Mouse (Mus musculus): Measurements from ENCODE around the gene Usf1.

The Usf1 gene

DNA sequence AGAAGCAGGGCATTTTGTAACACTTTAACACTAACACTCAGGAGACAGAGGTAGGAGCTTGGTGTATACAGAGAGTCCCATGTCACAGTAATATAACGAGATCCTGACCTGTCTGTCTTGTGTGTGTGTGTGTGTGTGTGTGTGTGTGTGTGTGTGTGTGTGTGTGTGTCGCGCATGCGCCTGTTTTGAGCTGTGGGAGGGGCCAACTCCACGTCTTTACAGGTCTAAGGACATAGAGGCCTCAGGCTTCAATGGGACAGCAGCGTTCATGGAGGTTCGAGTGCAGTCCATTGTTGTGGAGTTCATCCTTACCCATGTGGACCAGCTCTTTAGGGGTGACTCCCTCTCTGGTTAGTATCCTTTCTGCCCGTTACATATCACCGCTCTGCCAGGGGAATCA is 8.1 kb upstream of the Usf1 start:
- TF ChIP-seq GATA4 (IDR thresholded peaks at IDR 0.05; ENCODE audit: insufficient replicate concordance, low read length), result no peak

DNA sequence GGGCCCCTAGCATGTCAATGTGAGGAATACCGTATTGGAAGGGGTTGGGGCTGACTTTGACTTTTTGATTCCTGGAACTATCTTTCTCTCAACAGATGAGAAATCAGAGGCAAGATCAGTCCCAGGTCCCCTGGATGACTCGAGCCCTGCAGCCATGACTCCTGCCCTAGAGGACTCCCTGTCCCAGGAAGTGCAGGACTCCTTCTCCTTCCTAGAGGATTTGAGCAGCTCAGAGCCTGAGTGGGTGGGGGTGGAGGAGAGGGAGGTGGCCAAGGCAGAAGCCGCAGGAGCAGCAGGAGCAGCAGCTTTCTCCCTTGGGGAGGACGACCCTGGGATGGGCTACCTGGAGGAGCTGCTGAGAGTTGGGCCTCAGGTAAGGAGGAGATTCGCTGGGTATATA is 3.9 kb upstream of the Usf1 start:
- TF ChIP-seq GATA4 (IDR thresholded peaks at IDR 0.05; ENCODE audit: insufficient replicate concordance, low read length), result no peak

DNA sequence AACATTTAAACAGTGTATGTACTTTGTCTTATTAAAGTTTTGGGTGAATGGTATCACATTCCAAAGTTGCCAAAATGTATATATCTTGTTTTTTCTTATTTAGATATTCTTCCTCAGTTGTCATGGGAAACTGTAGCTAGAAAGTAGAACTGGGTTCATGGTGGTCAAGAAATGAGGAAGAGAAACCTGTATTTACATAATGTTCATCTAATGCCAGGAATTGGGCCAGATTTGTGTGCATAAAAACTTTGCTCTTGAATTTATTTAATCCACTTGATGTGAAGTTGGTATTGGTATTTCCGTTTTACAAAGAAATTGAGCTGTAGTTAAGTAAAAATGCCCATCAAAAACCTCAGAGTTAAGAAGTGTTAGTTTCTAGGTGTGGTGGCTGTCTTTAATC is 882 bp upstream of the Usf1 start:
- no peak for TF ChIP-seq GATA4 (IDR thresholded peaks at IDR 0.05; ENCODE audit: insufficient replicate concordance, low read length)

DNA sequence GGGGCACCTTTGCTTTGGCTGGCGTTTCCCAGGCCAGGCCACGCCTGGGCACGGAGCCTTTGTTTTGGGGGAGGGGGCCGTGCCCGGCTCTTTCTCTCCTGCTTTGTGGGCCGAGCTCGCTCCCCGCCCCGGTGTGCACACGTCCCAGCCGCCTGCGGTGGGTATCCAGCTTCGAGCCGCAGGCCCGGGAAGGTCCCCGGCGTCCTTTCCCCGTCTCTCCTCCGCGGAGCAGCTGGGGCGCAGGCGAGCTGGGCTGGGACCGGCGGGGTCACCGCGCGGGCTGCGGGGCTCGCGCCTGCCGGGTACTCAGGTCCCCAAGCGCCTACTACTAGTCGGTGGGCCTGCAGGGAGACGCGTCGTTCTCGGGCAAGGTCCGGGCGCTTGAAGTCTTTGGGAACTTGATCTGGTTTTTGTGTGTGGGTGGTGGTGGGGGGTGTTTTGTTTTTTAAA is 404 bp downstream of the Usf1 start:
- no peak for TF ChIP-seq GATA4 (IDR thresholded peaks at IDR 0.05; ENCODE audit: insufficient replicate concordance, low read length)

DNA sequence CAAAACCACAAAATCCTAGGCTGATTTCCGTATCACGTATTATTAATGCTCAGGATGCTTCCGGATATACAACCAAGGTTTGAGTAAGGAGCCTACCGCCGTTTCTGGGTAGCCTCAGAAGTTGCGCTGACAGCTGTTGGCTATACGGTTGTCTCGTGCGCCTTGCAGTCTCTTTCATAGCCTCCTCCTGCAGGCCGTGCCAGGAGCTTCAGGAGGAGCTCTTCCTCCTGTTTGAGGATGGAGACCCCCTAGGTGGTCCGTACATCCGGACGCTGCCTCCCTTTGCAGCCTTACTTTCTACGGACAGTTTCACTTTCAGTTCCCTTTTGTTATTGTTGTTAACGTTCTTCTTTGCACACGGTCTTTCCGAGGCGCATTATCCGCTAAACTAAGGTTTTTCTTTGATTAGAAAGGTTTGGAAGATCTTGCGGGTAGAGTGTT is 908 bp downstream of the Usf1 start:
- no peak for TF ChIP-seq GATA4 (IDR thresholded peaks at IDR 0.05; ENCODE audit: insufficient replicate concordance, low read length)

DNA sequence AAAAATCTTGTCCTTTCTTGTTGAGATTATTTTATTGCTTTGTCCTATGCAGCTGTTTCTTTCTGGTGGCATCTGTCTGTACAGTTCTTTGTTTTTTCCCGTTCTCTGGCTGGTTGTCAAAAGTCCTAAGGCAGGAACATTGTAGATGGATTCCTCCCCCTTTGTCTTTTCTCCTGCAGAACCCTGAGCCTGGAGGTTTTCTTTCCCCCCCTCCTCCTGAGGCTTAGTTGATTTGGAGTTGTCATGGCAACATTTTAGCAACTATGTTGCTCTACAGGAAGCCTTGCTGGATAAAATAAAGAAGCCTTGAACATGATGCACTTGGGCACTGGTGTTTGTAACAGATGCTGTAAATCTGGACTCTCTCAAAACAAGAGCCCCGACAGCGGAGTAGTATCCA is 1.3 kb downstream of the Usf1 start:
- no peak for TF ChIP-seq GATA4 (IDR thresholded peaks at IDR 0.05; ENCODE audit: insufficient replicate concordance, low read length)

DNA sequence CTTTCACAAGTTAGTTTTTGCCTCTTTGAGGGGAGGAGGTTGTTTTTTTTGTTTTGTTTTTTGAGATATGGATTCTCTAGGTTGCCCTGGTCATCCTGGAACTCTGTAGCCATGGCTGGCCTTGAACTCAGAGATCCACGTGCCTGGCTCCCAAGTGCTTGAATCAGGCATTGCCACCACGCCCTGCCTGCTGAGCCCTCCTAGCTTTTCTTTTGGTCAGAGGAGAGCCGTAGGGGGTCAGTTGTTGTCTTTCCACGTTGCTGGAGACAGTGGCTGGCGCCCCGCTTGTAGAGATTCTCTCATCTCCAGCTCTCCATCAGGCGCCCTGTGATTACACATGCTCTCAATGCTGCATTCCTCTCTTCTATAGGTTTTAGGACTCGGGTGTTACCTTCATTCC is 2.5 kb downstream of the Usf1 start:
- TF ChIP-seq GATA4 (IDR thresholded peaks at IDR 0.05; ENCODE audit: insufficient replicate concordance, low read length), result no peak

DNA sequence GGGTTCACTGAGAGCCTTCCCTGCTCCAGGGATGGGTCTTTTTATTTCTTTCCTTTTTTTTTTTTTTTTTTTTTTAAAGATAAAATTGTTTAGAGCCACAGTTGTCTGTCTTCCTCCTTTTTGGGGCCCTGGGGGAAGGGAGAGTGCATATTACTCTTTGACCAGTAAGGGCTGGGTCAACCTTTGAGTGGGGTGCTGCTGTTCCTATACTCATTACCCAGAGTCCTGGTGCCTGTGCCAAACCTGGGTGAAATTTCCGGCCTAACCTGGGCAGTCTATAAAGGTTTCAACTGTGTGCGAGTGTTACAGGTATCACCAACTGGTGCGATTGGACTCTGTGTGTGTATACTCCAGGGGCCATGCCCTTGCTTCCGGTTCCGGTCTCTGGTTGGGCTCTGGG is 7.5 kb downstream of the Usf1 start, which contains the start of gene Tstd1:
Gene Tstd1, plus strand, starts transcription at position 213 of the 400 bp plus-strand sequence.
- TF ChIP-seq GATA4 (IDR thresholded peaks at IDR 0.05; ENCODE audit: insufficient replicate concordance, low read length), result no peak

DNA sequence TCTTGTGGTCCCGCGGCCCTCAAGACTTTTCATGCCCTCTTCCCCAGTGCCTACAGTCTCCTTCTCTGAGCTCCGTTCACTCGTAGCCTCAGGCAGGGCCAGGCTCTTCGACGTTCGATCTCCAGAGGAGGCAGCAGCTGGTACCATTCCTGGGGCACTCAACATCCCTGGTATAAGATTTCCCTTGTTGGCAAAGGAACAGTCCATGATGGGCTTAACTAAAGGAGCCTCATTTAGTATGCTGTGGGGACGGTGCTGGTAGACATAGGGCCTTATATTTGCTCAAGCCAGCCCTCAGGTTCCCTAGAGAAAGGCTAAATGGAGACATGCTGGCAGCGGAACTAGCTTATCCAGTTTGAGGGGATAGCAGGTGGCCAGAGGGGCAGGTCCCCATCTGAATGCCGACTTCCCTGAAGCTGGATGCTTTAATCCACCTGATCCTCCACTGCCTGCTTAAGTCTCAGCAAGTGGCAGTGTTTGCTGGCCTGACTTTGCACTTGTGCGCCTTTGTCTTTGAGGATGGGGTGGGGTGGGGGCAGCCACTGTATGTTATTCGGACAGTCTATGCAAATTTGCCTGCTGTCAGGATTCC is 8.3 kb downstream of the Usf1 start:
- no peak for TF ChIP-seq GATA4 (IDR thresholded peaks at IDR 0.05; ENCODE audit: insufficient replicate concordance, low read length)

DNA sequence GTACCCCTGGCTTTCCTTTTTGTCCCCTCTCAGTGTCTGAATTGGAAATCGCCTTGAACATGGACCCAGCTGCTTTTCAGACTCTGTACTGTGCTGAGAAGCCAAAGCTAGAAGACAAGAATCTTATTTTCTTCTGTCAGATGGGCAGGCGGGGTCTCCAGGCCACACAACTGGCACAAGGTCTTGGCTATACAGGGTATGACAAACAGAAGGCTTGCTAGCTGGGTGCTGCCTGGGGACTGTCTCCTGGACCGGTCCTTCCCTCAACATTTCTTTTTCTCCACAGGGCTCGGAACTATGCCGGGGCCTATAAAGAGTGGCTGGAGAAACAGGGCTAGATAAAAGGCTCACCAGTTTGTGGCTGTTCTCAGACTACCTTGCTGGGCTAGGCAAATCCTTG is 8.8 kb downstream of the Usf1 start:
- TF ChIP-seq GATA4 (IDR thresholded peaks at IDR 0.05; ENCODE audit: insufficient replicate concordance, low read length), result no peak

DNA sequence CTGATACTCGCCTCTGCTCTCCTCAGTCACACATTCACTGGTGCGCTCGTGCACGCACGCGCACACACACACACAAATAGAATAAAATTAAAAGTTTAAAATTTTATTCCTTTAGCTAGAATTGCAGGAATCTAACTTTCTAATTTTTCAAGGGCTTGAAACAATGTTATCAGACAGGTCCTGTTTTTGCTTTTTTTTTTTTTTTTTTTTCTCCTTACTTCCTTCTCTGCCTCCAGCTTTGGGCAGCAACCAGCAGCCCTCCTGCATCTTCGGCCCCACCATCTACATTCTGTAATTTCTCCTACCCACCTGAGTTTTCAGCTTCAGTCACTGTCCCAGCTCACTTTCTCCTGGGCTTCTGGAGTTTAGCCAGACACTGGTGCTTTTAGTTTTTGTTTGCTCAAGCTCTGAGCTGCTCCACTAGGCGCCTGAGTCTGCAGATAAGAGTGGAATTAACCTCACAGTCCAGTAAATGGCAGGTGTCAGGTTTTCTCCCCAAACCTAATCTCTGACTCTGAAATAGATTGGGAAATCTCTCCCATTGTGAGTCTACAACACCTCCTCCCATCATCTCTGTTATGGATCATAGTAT is 11.5 kb downstream of the Usf1 start:
- peak; percentile 51; the same call in 1 of the 2 replicates for TF ChIP-seq GATA4 (IDR thresholded peaks at IDR 0.05; ENCODE audit: insufficient replicate concordance, low read length)

DNA sequence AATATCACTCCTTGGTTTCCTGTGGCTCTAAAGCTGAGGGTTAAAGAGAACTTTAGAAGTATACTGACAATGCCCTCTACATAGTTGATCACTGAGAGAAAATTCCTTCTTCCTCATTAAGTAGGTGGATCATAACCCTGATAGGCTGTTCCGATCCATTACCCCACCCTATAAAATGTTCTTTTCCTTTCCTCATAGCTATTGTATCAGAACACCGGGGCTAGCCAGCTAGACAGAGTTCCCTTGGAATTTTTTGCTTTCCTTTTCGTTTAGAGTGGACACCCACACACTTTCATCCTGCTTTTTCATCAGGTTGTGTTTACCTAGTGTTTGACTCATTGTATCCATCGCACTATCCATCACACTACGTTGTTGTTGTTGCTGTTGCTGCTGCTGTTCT is 13.5 kb downstream of the Usf1 start:
- TF ChIP-seq GATA4 (IDR thresholded peaks at IDR 0.05; ENCODE audit: insufficient replicate concordance, low read length), result no peak

DNA sequence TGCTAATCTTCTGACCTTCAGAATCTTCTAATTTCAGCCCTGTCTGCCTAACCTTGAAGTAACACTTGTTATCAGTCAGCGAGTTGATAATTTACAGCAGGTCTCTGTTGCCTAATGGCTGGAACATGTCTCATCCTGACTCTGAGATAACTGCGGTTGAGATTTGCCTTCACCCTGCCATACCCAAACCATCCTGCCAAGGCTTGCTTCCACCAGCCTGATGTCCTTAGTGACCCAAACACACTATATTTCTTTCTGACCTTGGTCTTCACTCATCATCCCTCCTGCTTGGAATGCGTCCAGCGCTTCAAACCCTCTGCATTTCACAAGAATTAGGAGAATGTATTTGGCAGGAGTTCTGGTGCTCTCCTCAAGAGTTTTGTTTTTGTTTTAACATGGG is 14.0 kb downstream of the Usf1 start:
- TF ChIP-seq GATA4 (IDR thresholded peaks at IDR 0.05; ENCODE audit: insufficient replicate concordance, low read length), result peak; percentile 98

DNA sequence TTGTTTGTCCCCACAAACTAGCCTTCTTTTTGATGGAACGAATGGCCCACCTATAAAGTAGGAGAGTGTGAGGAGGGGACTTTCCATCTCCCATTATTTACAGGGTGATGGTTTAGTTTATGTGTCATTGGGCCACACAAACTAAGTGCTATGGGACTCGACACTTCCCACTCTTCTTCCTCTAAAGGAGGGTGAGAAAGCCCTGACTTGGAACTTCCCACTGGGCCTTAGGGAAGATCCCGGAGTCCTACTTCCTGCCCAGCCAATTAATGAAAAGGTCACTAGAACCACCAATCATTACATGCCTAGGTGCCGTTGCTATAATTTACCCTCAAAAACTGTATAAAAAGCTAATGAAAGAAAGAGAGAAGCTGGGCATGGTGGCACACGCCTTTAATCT is 21.0 kb downstream of the Usf1 start:
- no peak for TF ChIP-seq GATA4 (IDR thresholded peaks at IDR 0.05; ENCODE audit: insufficient replicate concordance, low read length)

DNA sequence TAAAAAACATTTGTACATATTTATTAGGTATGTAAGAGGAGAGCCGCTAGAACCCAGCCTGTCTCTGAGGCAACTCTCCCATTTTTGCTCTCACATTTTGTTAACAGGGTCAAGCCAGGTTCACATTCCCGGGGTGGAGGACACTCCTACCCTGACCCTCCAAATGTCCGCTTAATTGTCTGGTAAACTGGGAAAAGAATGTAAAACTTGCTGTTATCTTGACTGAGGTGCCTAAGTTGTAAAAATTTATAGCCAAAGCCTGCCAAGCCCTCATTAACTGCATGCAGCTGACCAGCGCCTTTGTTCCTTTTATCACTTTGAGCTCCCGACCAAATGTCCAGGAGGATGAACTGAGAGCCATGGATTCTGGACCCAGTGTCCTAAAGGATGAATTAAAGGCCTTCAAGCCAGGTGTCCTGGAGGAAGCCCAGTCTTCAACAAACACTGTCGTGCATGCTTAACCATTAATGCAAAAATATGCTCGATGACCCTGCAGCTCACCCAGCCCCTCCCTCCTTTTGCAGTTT is 24.2 kb downstream of the Usf1 start:
- no peak for TF ChIP-seq GATA4 (IDR thresholded peaks at IDR 0.05; ENCODE audit: insufficient replicate concordance, low read length)

DNA sequence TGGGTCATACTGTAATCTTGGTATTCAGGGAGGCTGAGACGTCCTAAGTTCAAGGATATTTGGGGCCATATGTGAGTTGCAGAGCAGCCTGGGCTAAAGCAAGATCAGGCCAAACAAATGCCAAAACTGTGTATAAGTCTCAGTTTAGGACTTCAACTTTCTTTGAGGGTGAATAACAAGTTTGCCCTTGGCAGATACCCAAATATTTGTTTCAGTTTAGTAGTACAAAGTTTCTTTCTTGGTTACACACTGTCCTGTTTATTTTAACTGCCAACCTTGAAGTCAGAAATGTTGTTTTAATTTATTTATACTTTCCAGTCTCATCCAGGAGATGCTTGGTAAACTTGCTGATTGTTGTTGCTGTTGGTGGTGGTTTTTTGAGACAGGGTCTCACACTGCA is 24.9 kb downstream of the Usf1 start:
- no peak for TF ChIP-seq GATA4 (IDR thresholded peaks at IDR 0.05; ENCODE audit: insufficient replicate concordance, low read length)

Measured in liver, adult (tissue).